Comparison of ENCODE assay signal across 25 mouse cellular contexts in the genomic region with DNA sequence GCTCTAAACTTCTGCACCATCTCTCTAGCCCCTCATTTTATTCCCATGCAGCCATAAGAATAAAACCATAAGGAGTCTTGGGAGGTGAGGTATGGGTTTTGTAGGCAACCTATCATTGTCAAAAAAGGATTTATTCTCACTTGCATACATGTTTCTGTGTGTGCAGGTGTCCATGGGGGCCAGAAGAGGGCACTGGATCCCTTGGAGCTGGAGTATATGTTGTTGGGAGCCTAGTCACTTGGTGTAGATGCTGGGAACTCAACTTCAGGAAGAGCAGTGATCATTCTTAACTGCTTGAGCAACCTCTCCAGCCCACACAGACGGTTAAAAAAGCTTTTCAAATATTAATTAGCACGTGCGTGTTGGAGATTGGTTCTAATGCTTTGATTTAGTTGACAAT. TPM values are rescaled to one million over a fixed set of nuclear protein-coding genes. Genes with fewer than 3 reads are reported as not detected.
DNase-seq lines count a peak whose midpoint lies in the region; ATAC-seq and TF ChIP-seq lines count a peak whose summit lies in the region.
"Had no signal": no experiment of that assay in that cellular context is flagged by ENCODE, and none has a peak within 500 bp of the region (broad histone marks: within the 10 kb centered on the region; RNA-seq: fewer than 3 reads in every experiment).

No protein-coding gene starts in this region.

- H3K4me1 ChIP-seq in kidney, postnatal 0 days (replicated peaks; ENCODE audit: insufficient read depth, low read length): no peaks in the 10 kb centered on the region
- peaks cover 7% of the 10 kb centered on the region for H3K4me1 ChIP-seq in kidney, embryonic 14.5 days (ENCODE audit: control insufficient read depth, insufficient read depth, low read length)

- no peaks in the 10 kb centered on the region for H3K36me3 ChIP-seq in kidney, postnatal 0 days (ENCODE audit: insufficient read depth, low read length)
- H3K36me3 ChIP-seq in kidney, embryonic 14.5 days (ENCODE audit: control insufficient read depth, insufficient read depth, low read length): no peaks in the 10 kb centered on the region
- H3K36me3 ChIP-seq: embryonic facial prominence, embryonic 13.5 days; forebrain, embryonic 15.5 days; heart, embryonic 12.5 days; midbrain, embryonic 15.5 days; neural tube, embryonic 15.5 days had no signal

- no peaks in the 10 kb centered on the region for H3K27me3 ChIP-seq in kidney, postnatal 0 days (ENCODE audit: insufficient read depth, low read length)
- no peaks in the 10 kb centered on the region for H3K27me3 ChIP-seq in kidney, embryonic 14.5 days (ENCODE audit: control insufficient read depth, insufficient read depth, low read length)
- H3K27me3 ChIP-seq: embryonic facial prominence, embryonic 13.5 days; forebrain, embryonic 15.5 days; heart, embryonic 12.5 days; megakaryocyte, embryonic 14.5 days; midbrain, embryonic 15.5 days; neural tube, embryonic 15.5 days had no signal

- H3K9me3 ChIP-seq in kidney, postnatal 0 days (replicated peaks; ENCODE audit: low read length): no peaks in the 10 kb centered on the region
- no peaks in the 10 kb centered on the region for H3K9me3 ChIP-seq in kidney, embryonic 14.5 days (ENCODE audit: control insufficient read depth, low read length)
- H3K9me3 ChIP-seq: embryonic facial prominence, embryonic 13.5 days; forebrain, embryonic 15.5 days; heart, embryonic 12.5 days; midbrain, embryonic 15.5 days; neural tube, embryonic 15.5 days had no signal

- WGBS in kidney, postnatal 0 days: 75% methylated on average over 3 of the region's 3 CpGs
- WGBS in kidney, embryonic 14.5 days: 76% methylated on average over 3 of the region's 3 CpGs

- TF ChIP-seq CTCF in kidney, postnatal 0 days (IDR thresholded peaks at IDR 0.05; ENCODE audit: low read depth): peak; percentile 35; the same call in 1 of the 2 replicates

- DNase-seq in kidney, postnatal 0 days (ENCODE audit: low spot score): no peak
- DNase-seq in thymus, postnatal 14 days: peak; percentile 13
- no peak for DNase-seq in thymus, postnatal 25 days
- peak; percentile 21 for DNase-seq in R1 (ENCODE audit: low read depth, low spot score)
- DNase-seq in cerebellum, adult 11-12 months: no peak
- DNase-seq: adrenal gland, postnatal 10 days; cerebellum, adult 11 months; cerebellum, postnatal 14 days; heart, postnatal 4 days; kidney, adult 18-20 months; kidney, postnatal 36 days; lung, postnatal 10 days; right cerebral cortex, postnatal 14 days; thymus, adult 18-20 months had no signal

- H3K27ac ChIP-seq in kidney, postnatal 0 days: no peak overlapping the region
- no peak overlapping the region for H3K27ac ChIP-seq in kidney, embryonic 14.5 days (ENCODE audit: low read depth, low read length)
- H3K27ac ChIP-seq: embryonic facial prominence, embryonic 13.5 days; forebrain, embryonic 15.5 days; liver, embryonic 14.5 days; midbrain, embryonic 15.5 days; neural tube, embryonic 15.5 days had no signal

- ATAC-seq in kidney, postnatal 0 days (replicated peaks; ENCODE audit: low FRiP score, low read depth): no peak
- no peak for ATAC-seq in kidney, embryonic 14.5 days (ENCODE audit: low FRiP score, low TSS enrichment)
- no peak for ATAC-seq in megakaryocyte, adult 5-6 weeks (ENCODE audit: poor library complexity, severe bottlenecking)
- ATAC-seq: activated CD4-positive, CD25-positive, alpha-beta regulatory T cell, adult 4 months; forebrain, embryonic 15.5 days; hindbrain, embryonic 16.5 days; midbrain, embryonic 15.5 days had no signal

- no peak overlapping the region for H3K4me3 ChIP-seq in kidney, postnatal 0 days (replicated peaks; ENCODE audit: low read depth, low read length)
- H3K4me3 ChIP-seq in kidney, embryonic 14.5 days (ENCODE audit: low read length): no peak overlapping the region
- H3K4me3 ChIP-seq: embryonic facial prominence, embryonic 13.5 days; forebrain, embryonic 15.5 days; heart, embryonic 12.5 days; megakaryocyte, embryonic 14.5 days; midbrain, embryonic 15.5 days; neural tube, embryonic 15.5 days had no signal

- H3K9ac ChIP-seq in kidney, postnatal 0 days (ENCODE audit: low read depth, low read length): no peak overlapping the region
- H3K9ac ChIP-seq in kidney, embryonic 14.5 days (ENCODE audit: low read depth, low read length): no peak overlapping the region
- H3K9ac ChIP-seq: embryonic facial prominence, embryonic 13.5 days; forebrain, embryonic 15.5 days; heart, embryonic 12.5 days; liver, embryonic 14.5 days; midbrain, embryonic 15.5 days; neural tube, embryonic 15.5 days had no signal

- no peak overlapping the region for H3K4me2 ChIP-seq in kidney, postnatal 0 days (ENCODE audit: low read length)
- no peak overlapping the region for H3K4me2 ChIP-seq in kidney, embryonic 14.5 days (replicated peaks; ENCODE audit: low read depth, low read length)
- H3K4me2 ChIP-seq: embryonic facial prominence, embryonic 13.5 days; forebrain, embryonic 15.5 days; heart, embryonic 12.5 days; midbrain, embryonic 15.5 days; neural tube, embryonic 15.5 days had no signal

RNA-seq across cellular contexts. Expression of a gene that starts 3.4 kb away (rescaled TPM):
- 67.3 and 75.7 TPM in 2 replicates for polyA plus RNA-seq in kidney, postnatal 0 days (2015; fragmentation: Nextera tagmentation; extraction: Ambion mirVana)
- polyA plus RNA-seq in kidney, embryonic 14.5 days (2014; fragmentation: Nextera tagmentation; extraction: Ambion mirVana): 54.7 and 81.9 TPM in 2 replicates
- 84.6 and 117 TPM in 2 replicates for total RNA-seq in megakaryocyte, adult 5-6 weeks (2015)
- 95.5 and 121 TPM in 2 replicates for total RNA-seq in megakaryocyte, adult 5-6 weeks (2017)

RNA-seq across cellular contexts. Expression of a gene that starts 40.4 kb away (rescaled TPM):
- 13.1 and 13.2 TPM in 2 replicates for polyA plus RNA-seq in kidney, postnatal 0 days (2015; fragmentation: Nextera tagmentation; extraction: Ambion mirVana)
- 8.7 and 14.8 TPM in 2 replicates for polyA plus RNA-seq in kidney, embryonic 14.5 days (2014; fragmentation: Nextera tagmentation; extraction: Ambion mirVana)
- total RNA-seq in megakaryocyte, adult 5-6 weeks (2015): 6.5 and 7.1 TPM in 2 replicates
- total RNA-seq in megakaryocyte, adult 5-6 weeks (2017): 13.7 and 17.8 TPM in 2 replicates

Comparison
In these comparisons a context has a peak if more than half of its experiments do, and no peak if none do; other contexts are left out.
1. DNase-seq: peak in thymus, postnatal 14 days (single experiment) and R1 (single experiment); none in kidney, postnatal 0 days (single experiment), thymus, postnatal 25 days (single experiment) and cerebellum, adult 11-12 months (single experiment).